Mouse (Mus musculus): Measurements from ENCODE around the gene Zdhhc20.
"Not testable (repeated sequence)": the region's sequence is repeated elsewhere in the genome, so short reads cannot be mapped to it uniquely, and the experiment has no call there.

DNA sequence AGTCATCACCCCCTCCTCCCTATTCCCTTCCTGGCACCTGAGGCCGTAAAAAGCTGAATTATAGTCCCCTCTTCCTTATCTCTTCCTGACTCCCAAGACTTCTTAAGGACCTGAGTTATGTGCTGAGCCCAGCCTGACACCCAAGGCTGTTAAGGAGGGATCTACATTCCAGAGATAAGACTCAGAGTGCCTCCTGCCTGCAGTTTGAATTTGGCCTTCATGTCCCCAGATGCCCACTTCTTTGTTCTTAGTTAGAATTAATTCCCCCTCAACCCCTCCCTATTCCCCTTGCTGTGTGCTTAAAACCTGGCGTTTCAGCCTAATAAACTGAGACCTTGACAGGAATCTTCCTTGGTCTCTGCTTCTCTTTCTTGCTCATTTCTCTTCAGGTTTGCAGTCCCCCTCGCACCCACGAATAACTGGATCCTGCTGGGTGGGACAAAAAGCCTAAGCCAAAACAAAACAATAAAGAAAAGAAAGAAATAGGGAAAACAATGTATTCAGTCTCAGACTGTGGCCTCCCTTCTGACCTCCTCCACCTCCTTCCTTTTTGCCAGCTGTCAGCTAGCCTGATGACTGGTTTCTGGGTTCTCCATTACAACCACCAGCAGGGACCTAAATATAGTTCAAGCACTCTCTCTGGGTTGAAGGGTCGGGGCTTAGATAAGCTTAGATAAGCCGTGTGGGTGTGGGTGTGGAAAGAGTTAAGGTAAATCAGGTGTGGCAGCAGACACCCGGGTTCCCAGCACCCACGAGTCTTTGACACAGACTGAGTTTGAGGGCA, 6.2 kb upstream of the Zdhhc20 start:
- not testable (repeated sequence) for TF ChIP-seq CHD2 (IDR thresholded peaks at IDR 0.05; ENCODE audit: low read depth, low read length); MAFK (IDR thresholded peaks at IDR 0.05; ENCODE audit: insufficient read depth, low read depth, low read length); ZC3H11A (IDR thresholded peaks at IDR 0.05; ENCODE audit: borderline replicate concordance, low read depth, low read length)
